Mouse (Mus musculus) heart, postnatal 0 days (tissue): ENCODE measurements at regions not wholly inside any gene's neighbourhood (a gene's known extent, or its start where the extent isn't known, plus 50 kb on each side); places are given as distances from the start of the nearest gene placed in this dataset.

Source experiments
- ATAC-seq: fragments of 200-750 bp; cut with Nextera tagmentation; 2 replicates; pipeline ENCODE4 v1.8.0; 2017; ENCODE audit warnings: low read depth, moderate number of reproducible peaks, moderate library complexity; ENCODE audit not compliant: insufficient read depth
- DNase-seq: peaks from one replicate; pipeline ENCODE4 v3.0.0-alpha.2; 2016; ENCODE audit warnings: low spot score
- H3K27ac ChIP-seq: fragments of 300-500 bp; sonication (generic); 2 replicates; pipeline ENCODE4 v1.5.1; 2014; ENCODE audit warnings: low read depth, mild to moderate bottlenecking
- H3K27me3 ChIP-seq: fragments of 300-500 bp; sonication (generic); 2 replicates; pipeline ENCODE4 v1.6.1; 2014; ENCODE audit warnings: low read length, mixed read lengths; ENCODE audit not compliant: control insufficient read depth, insufficient read depth
- H3K36me3 ChIP-seq: fragments of 300-500 bp; sonication (generic); replicated peaks from 2 replicates; pipeline ENCODE4 v1.6.1; 2014; ENCODE audit warnings: low read length, mixed read lengths; ENCODE audit not compliant: control insufficient read depth, insufficient read depth
- H3K4me1 ChIP-seq: fragments of 300-500 bp; sonication (generic); 2 replicates; pipeline ENCODE4 v1.6.1; 2014; ENCODE audit warnings: antibody characterized with exemption; ENCODE audit not compliant: control insufficient read depth, insufficient read depth
- H3K4me2 ChIP-seq: fragments of 300-500 bp; sonication (generic); 2 replicates; pipeline ENCODE4 v1.6.1; 2014; ENCODE audit warnings: low read depth, mild to moderate bottlenecking, low read length, moderate library complexity
- H3K4me3 ChIP-seq: fragments of 300-500 bp; sonication (generic); 2 replicates; pipeline ENCODE4 v1.5.1; 2014; ENCODE audit warnings: low read depth, low read length
- H3K9ac ChIP-seq: fragments of 300-500 bp; sonication (generic); replicated peaks from 2 replicates; pipeline ENCODE4 v1.6.1; 2014; ENCODE audit warnings: low read depth, low read length, mixed read lengths
- H3K9me3 ChIP-seq: fragments of 300-500 bp; sonication (generic); replicated peaks from 2 replicates; pipeline ENCODE4 v1.6.1; 2016; ENCODE audit warnings: low read length; ENCODE audit not compliant: control insufficient read depth
- CTCF ChIP-seq: IDR thresholded peaks from 2 replicates; pipeline ENCODE4 v1.5.1; 2016; ENCODE audit warnings: antibody characterized with exemption, control low read depth, low read depth
- EP300 ChIP-seq: IDR thresholded peaks from 2 replicates; pipeline ENCODE4 v1.6.1; 2016; ENCODE audit warnings: antibody characterized with exemption, low read depth
- WGBS: fragments of 180-500 bp; shearing (Covaris S2); extraction: QIAGEN DNeasy Blood & Tissue Kit; methylation state at CpG from one replicate; pipeline ENCODE4 v1.1.7; 2014; 5-methylcytosine and 5-hydroxymethylcytosine counted together

GRCm38 (mm10) chr8:8225994-8226393 is 435.0 kb downstream of the Efnb2 start:
- 77% methylated on average over 2 of the region's 2 CpGs for WGBS
- Histone ChIP-seq H3K4me2 (no peak overlapping the region), H3K27ac (no peak overlapping the region), H3K36me3 (no peaks in the 10 kb centered on the region), H3K27me3 (no peaks in the 10 kb centered on the region), H3K9ac (no peak overlapping the region), H3K9me3 (no peaks in the 10 kb centered on the region), H3K4me1 (no peaks in the 10 kb centered on the region), H3K4me3 (no peak overlapping the region)
- no peak for ATAC-seq
- TF ChIP-seq CTCF, result no peak
- TF ChIP-seq EP300, result no peak
- DNase-seq, result no peak

DNA sequence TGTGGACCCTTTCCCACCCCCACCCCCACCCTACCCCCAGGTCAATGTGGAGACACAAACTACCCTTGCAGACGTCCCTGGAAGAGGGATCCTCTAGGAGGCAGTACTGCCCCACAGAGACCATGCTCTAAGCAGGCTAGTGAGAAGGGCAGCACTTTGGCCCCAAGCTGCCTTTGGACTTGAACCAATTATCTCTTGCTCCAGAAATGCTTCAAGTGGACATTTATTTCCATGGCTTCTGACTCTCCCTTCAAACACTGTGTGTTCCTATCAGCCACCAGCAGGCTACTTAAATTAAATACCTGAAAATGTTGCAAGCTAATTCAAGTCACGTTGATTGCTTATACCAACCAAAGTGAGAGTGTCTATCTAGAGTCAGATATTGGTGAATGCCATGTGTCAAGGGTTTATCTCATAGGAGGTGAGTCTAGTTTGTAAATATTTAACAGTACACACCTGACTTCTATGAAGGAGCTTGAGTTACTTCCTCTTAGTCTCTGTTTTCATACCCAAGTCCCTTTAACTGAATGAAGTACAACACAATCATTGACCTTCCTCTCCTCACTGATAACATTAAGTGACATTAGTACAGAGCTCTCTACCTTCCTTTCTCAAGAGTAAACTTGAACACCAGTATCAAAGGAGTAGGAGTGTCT is 435.7 kb downstream of the Efnb2 start:
- H3K4me1 ChIP-seq, result no peaks in the 10 kb centered on the region
- no peaks in the 10 kb centered on the region for H3K27me3 ChIP-seq
- H3K4me3 ChIP-seq, result no peak overlapping the region
- H3K4me2 ChIP-seq, result no peak overlapping the region
- H3K9me3 ChIP-seq, result no peaks in the 10 kb centered on the region
- no peak for DNase-seq
- H3K27ac ChIP-seq, result no peak overlapping the region
- no peaks in the 10 kb centered on the region for H3K36me3 ChIP-seq
- 44% methylated on average over 2 of the region's 2 CpGs for WGBS
- TF ChIP-seq EP300 (no peak), CTCF (peak; percentile 44)
- H3K9ac ChIP-seq, result no peak overlapping the region
- ATAC-seq, result no peak; the same call in 1 of the 2 replicates

GRCm38 (mm10) chr8:8220395-8221031 is 440.5 kb downstream of the Efnb2 start:
- no peaks in the 10 kb centered on the region for H3K4me1 ChIP-seq
- no peak for ATAC-seq
- H3K9me3 ChIP-seq, result no peaks in the 10 kb centered on the region
- no peak for DNase-seq
- H3K4me3 ChIP-seq, result no peak overlapping the region
- WGBS, result 77% methylated on average over 14 of the region's 14 CpGs
- no peak overlapping the region for H3K9ac ChIP-seq
- no peak for TF ChIP-seq CTCF
- no peak for TF ChIP-seq EP300
- no peaks in the 10 kb centered on the region for H3K36me3 ChIP-seq
- H3K27ac ChIP-seq, result no peak overlapping the region
- H3K4me2 ChIP-seq, result no peak overlapping the region
- H3K27me3 ChIP-seq, result no peaks in the 10 kb centered on the region

- WGBS, result 75% methylated on average over 12 of the region's 12 CpGs
- DNase-seq, result no peak
Observed at GRCm38 (mm10) chr8:8219701-8220394, 441.2 kb downstream of the Efnb2 start.

GRCm38 (mm10) chr8:8193036-8193435 is 468.0 kb downstream of the Efnb2 start:
- DNase-seq (no peak), ATAC-seq (no peak)
- Histone ChIP-seq H3K9me3 (no peaks in the 10 kb centered on the region), H3K36me3 (no peaks in the 10 kb centered on the region), H3K4me2 (no peak overlapping the region), H3K9ac (no peak overlapping the region), H3K4me3 (no peak overlapping the region), H3K4me1 (no peaks in the 10 kb centered on the region), H3K27me3 (no peaks in the 10 kb centered on the region), H3K27ac (no peak overlapping the region)
- WGBS, result 75% methylated on average over 3 of the region's 3 CpGs
- TF ChIP-seq CTCF, result no peak
- no peak for TF ChIP-seq EP300

More at GRCm38 (mm10) chr8:8219701-8220394, 441.2 kb downstream of the Efnb2 start:
- no peak overlapping the region for H3K9ac ChIP-seq
- TF ChIP-seq EP300 (no peak), CTCF (no peak)
- H3K4me2 ChIP-seq, result no peak overlapping the region
- H3K36me3 ChIP-seq, result no peaks in the 10 kb centered on the region
- no peak overlapping the region for H3K27ac ChIP-seq
- no peak for ATAC-seq
- no peaks in the 10 kb centered on the region for H3K4me1 ChIP-seq
- H3K9me3 ChIP-seq, result no peaks in the 10 kb centered on the region
- H3K27me3 ChIP-seq, result no peaks in the 10 kb centered on the region
- no peak overlapping the region for H3K4me3 ChIP-seq
